Mouse (Mus musculus) intestine, embryonic 14.5 days (tissue): Measurements from ENCODE around the gene Rps15a. TPM values are rescaled to one million over a fixed set of nuclear protein-coding genes. Genes with fewer than 3 reads are reported as not detected.

ENCODE experiments used
- ATAC-seq: fragments of 200-750 bp; cut with Nextera tagmentation; replicated peaks from 2 replicates; pipeline ENCODE4 v1.8.0; 2017; ENCODE audit warnings: low read depth, moderate number of reproducible peaks, moderate TSS enrichment, moderate library complexity; ENCODE audit not compliant: low FRiP score, low TSS enrichment
- DNase-seq: peaks from one replicate; pipeline ENCODE4 v3.0.0-alpha.2; 2018; ENCODE audit warnings: low spot score
- H3K27ac ChIP-seq: fragments of 300-500 bp; sonication (generic); 2 replicates; pipeline ENCODE4 v1.5.1; 2014; ENCODE audit warnings: low read depth, mild to moderate bottlenecking, control low read depth
- H3K27me3 ChIP-seq: fragments of 300-500 bp; sonication (generic); replicated peaks from 2 replicates; pipeline ENCODE4 v1.6.1; 2014; ENCODE audit warnings: low read length, control low read depth; ENCODE audit not compliant: control insufficient read depth, insufficient read depth
- H3K36me3 ChIP-seq: fragments of 300-500 bp; sonication (generic); 2 replicates; pipeline ENCODE4 v1.6.1; 2014; ENCODE audit warnings: low read length, control low read depth; ENCODE audit not compliant: control insufficient read depth, insufficient read depth
- H3K4me1 ChIP-seq: fragments of 300-500 bp; sonication (generic); replicated peaks from 2 replicates; pipeline ENCODE4 v1.6.1; 2014; ENCODE audit warnings: low read length, control low read depth, mixed read lengths; ENCODE audit not compliant: control insufficient read depth, insufficient read depth
- H3K4me2 ChIP-seq: fragments of 300-500 bp; sonication (generic); 2 replicates; pipeline ENCODE4 v1.6.1; 2014; ENCODE audit warnings: low read length
- H3K4me3 ChIP-seq: fragments of 300-500 bp; sonication (generic); 2 replicates; pipeline ENCODE4 v1.5.1; 2014; ENCODE audit warnings: low read depth, low read length, control low read depth, mixed read lengths
- H3K9ac ChIP-seq: fragments of 300-500 bp; sonication (generic); 2 replicates; pipeline ENCODE4 v1.6.1; 2014; ENCODE audit warnings: mild to moderate bottlenecking, low read length
- H3K9me3 ChIP-seq: fragments of 300-500 bp; sonication (generic); 2 replicates; pipeline ENCODE4 v1.6.1; 2016; ENCODE audit warnings: low read length, control low read depth; ENCODE audit not compliant: control insufficient read depth
- WGBS: fragments of 180-500 bp; shearing (Covaris S2); extraction: QIAGEN DNeasy Blood & Tissue Kit; methylation state at CpG from one replicate; pipeline ENCODE4 v1.1.7; 2014; 5-methylcytosine and 5-hydroxymethylcytosine counted together
- polyA plus RNA-seq: library from polyadenylated mRNA; unstranded; fragments of >200 nt; fragmentation: Nextera tagmentation; extraction: Ambion mirVana; gene quantifications from 2 replicates; pipeline ENCODE4 v1.2.1, GENCODE M21; 2014

Gene Rps15a
- polyA plus RNA-seq, 1 experiment from 2014 or later, result 1,000 TPM

DNA sequence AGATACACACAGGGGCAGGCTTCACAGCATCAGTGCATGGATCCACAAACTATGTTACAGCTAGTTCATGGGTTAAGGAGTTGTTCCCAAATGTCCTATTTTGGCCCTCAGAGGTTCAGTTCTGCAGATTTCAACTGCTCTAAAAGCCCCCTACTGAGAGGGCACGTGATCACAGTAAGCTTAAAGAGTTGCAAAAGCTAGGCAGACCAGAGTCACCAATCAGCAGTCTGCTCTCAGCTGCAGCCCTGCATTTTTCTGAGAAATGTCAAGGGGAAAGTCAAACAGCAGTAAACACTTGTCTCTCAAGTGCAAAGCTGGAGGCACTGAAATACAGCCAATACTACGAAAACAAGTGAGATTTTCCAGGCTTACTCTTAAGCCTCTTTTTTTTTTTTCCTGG is 3.2 kb upstream of the Rps15a start:
- DNase-seq, result peak; percentile 48
- Histone ChIP-seq H3K9me3 (no peaks in the 10 kb centered on the region), H3K36me3 (peaks cover 61% of the 10 kb centered on the region), H3K27me3 (no peaks in the 10 kb centered on the region), H3K4me3 (no peak overlapping the region), H3K4me1 (peaks cover 7% of the 10 kb centered on the region; the same call in 1 of the 2 replicates), H3K4me2 (no peak overlapping the region), H3K27ac (no peak overlapping the region), H3K9ac (no peak overlapping the region)
- 38% methylated on average over 2 of the region's 2 CpGs for WGBS
- no peak for ATAC-seq

DNA sequence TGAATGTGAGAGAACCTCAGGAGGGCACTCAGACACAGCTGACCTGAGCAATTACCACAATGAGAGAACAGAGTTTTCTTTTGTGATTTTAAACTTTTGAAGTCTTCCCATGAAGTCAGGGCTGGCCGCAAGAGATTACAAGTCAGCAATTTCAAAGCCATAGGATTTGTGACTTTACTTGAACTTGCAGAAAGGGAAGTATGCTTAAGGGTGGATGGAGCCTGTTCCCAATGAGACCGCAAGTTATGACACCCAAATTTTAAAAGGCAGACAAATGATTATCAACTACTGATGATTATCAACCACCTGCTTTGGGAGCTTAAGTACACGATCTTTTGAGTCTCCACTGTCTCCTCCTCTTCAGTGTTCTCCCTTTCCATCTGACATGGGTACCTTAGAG is 2.4 kb upstream of the Rps15a start:
- DNase-seq, result no peak
- no peak overlapping the region for H3K4me2 ChIP-seq
- 81% methylated on average over 3 of the region's 3 CpGs for WGBS
- peaks cover 61% of the 10 kb centered on the region for H3K36me3 ChIP-seq
- no peak overlapping the region for H3K9ac ChIP-seq
- no peak for ATAC-seq
- no peaks in the 10 kb centered on the region for H3K9me3 ChIP-seq
- peaks cover 13% of the 10 kb centered on the region; the same call in 1 of the 2 replicates for H3K4me1 ChIP-seq
- H3K27ac ChIP-seq, result no peak overlapping the region
- H3K27me3 ChIP-seq, result no peaks in the 10 kb centered on the region
- H3K4me3 ChIP-seq, result no peak overlapping the region

DNA sequence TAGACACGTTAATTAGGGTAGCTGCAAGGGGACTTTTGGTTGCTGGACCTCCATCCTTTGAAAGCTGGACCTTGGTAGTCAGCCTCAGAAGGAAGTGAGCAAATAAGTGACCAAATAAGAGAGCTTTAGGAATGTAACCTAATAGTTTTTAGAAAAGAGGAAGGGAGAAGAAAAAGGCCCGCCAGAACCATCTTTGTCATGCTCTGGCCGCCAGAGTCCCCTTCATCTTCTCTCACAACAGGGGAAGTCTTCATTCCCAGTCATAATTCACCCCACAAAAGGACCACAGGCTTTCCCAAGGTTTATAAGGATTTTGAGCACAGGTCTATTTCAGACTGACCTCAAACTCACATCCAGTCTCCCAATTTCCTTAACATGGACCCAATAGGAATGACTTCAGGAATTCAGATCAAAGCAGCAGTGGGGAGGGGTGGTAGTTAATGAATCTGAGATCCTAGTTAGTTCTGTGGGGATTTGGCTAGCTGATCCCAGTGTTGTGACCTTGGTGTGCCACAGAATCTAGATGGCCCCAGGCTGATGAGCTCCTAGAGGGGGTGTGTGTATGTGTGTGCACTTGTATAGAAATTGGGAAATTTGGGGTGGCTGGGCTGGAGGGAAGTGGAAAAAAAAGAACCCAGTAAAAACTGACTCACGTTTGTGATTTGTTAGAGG is 1.7 kb upstream of the Rps15a start:
- WGBS, result 45% methylated on average over 4 of the region's 4 CpGs
- H3K4me2 ChIP-seq, result no peak overlapping the region
- H3K9ac ChIP-seq, result no peak overlapping the region
- H3K36me3 ChIP-seq, result peaks cover 63% of the 10 kb centered on the region
- H3K27ac ChIP-seq, result 0 out of 2 replicates have a peak overlapping the region, but pooled peaks have one; percentile 33
- no peak for ATAC-seq
- no peak for DNase-seq
- H3K27me3 ChIP-seq, result no peaks in the 10 kb centered on the region
- no peak overlapping the region for H3K4me3 ChIP-seq
- H3K9me3 ChIP-seq, result no peaks in the 10 kb centered on the region
- peaks cover 20% of the 10 kb centered on the region; the same call in 1 of the 2 replicates for H3K4me1 ChIP-seq

DNA sequence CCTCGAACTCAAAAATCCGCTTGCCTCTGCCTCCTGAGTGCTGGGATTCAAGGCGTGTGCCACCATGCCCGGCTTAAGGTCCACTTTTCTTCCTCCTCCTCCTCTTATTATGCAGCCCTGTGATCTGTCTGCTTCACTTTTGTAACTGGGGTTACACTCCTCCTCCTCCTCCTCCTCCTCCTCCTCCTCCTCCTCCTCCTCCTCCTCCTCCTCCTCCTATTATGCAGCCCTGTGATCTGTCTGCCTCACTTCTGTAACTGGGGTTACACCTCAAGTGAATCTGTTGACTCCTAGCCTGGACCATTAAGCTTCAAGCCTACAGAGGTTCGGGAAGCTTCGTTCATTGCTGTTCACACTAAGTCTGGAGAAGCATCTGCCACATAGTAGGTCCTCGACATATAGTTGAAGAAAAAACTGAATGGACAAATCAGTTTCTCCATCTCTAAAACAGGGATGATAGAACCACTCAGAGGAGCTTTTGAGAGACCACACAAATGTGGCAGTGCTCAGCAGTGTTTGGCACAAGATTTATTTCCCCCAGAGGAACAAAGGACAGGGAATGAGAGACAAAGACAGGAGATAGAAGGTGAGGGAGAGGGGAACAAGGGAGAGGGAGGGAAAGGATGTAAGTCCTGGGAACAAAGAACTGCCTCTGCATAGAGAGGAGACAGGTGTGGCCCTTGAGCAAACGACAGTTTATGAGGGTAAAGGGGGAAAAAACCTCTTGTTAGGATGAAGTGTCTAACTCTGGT is 975 bp upstream of the Rps15a start:
- H3K9ac ChIP-seq, result peak overlapping the region; percentile 47
- peak overlapping the region; percentile 93 for H3K4me3 ChIP-seq
- no peaks in the 10 kb centered on the region for H3K9me3 ChIP-seq
- 0 out of 2 replicates have a peak overlapping the region, but pooled peaks have one; percentile 33 for H3K27ac ChIP-seq
- 13% methylated on average over 8 of the region's 8 CpGs for WGBS
- peak overlapping the region; percentile 65 for H3K4me2 ChIP-seq
- ATAC-seq (no peak), DNase-seq (peak; percentile 53)
- peaks cover 66% of the 10 kb centered on the region for H3K36me3 ChIP-seq
- H3K4me1 ChIP-seq, result peaks cover 21% of the 10 kb centered on the region; the same call in 1 of the 2 replicates
- H3K27me3 ChIP-seq, result no peaks in the 10 kb centered on the region

DNA sequence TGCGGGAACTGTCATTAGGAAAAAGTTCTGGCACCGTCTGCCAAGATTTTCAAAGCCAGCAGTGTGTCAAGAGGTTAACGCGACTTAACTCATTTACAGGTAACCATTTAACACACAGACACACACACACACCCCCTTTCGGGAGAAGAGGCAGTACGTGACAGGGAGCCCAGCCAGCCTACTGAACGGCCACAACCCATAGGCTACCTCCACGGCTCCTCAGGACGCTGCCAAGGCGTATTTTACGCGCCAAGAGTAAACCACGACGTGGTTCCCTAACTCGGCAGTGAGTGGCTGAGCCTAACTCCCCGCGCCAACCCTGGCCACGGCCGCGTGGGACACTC is 483 bp downstream of the Rps15a start:
- Histone ChIP-seq H3K9me3 (no peaks in the 10 kb centered on the region), H3K27me3 (no peaks in the 10 kb centered on the region), H3K4me1 (peaks cover 21% of the 10 kb centered on the region; the same call in 1 of the 2 replicates), H3K4me3 (peak overlapping the region; percentile 93), H3K36me3 (peaks cover 73% of the 10 kb centered on the region), H3K9ac (peak overlapping the region; percentile 100), H3K27ac (peak overlapping the region; percentile 89), H3K4me2 (peak overlapping the region; percentile 94)
- DNase-seq (no peak), ATAC-seq (no peak)
- WGBS, result under 1% methylated on average over 20 of the region's 20 CpGs

DNA sequence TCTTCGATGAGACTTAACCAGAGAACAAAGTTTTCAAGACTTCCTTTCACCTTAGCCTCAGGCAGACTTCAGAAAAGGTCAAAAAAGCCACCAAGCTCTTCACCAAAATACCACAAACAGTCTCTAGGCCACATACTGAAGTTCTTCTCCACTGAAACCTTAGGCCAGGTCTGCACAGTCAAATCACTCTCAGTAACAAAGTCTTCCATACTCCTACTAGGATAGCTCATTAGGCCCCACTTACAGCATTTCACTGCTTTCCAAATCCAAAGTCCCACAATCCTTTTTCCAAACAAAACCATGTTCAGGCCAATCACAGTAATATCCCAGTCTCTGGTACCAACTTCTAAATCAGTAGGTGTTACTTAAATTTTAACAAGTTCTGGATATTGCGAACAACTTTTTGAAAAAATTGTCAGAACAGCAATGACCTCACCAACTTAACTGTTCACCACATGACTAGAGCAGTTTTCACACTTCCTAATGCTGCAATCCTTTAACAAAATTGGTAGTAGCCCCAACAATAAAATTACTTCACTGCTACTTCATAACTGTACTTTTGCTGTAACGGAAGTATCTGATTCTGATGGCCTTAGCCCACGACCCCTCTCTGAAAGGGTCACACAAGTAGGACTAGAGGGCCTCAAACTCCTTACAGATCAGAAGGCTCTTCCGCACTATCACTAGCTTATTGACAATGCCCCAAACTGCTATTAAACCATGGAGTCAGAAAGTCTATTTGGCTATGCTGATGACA is 2.3 kb downstream of the Rps15a start:
- H3K4me3 ChIP-seq, result peak overlapping the region; percentile 93
- peaks cover 73% of the 10 kb centered on the region for H3K36me3 ChIP-seq
- ATAC-seq (no peak), DNase-seq (no peak)
- WGBS, result 64% methylated on average over 5 of the region's 5 CpGs
- no peak overlapping the region for H3K27ac ChIP-seq
- H3K27me3 ChIP-seq, result no peaks in the 10 kb centered on the region
- peaks cover 21% of the 10 kb centered on the region; the same call in 1 of the 2 replicates for H3K4me1 ChIP-seq
- peak overlapping the region; percentile 94 for H3K4me2 ChIP-seq
- no peaks in the 10 kb centered on the region for H3K9me3 ChIP-seq
- peak overlapping the region; percentile 100 for H3K9ac ChIP-seq

DNA sequence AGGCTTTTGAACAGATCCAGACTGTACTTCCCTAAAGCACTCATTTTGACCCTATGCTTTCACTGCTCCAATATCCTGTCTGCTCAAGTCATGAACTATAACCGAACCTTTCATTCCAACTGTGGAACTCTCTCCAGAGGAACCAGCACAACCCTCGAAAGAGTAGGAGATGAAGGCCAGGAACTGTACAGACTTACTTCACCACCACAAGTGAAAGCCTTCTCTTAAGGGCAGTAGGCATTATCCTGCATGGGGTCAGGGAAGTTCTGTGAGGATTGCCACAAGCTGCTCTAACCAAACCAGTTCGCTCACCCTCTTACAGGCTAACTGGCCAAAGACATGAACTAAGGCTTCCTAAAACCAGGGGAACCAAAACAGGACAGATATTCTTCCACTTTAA is 4.9 kb downstream of the Rps15a start:
- Histone ChIP-seq H3K9ac (no peak overlapping the region), H3K27ac (no peak overlapping the region), H3K36me3 (peaks cover 88% of the 10 kb centered on the region), H3K27me3 (no peaks in the 10 kb centered on the region), H3K9me3 (no peaks in the 10 kb centered on the region), H3K4me1 (peaks cover 19% of the 10 kb centered on the region; the same call in 1 of the 2 replicates), H3K4me3 (no peak overlapping the region), H3K4me2 (peak overlapping the region; percentile 24)
- ATAC-seq (no peak), DNase-seq (no peak)
- WGBS, result 76% methylated on average over 3 of the region's 3 CpGs

DNA sequence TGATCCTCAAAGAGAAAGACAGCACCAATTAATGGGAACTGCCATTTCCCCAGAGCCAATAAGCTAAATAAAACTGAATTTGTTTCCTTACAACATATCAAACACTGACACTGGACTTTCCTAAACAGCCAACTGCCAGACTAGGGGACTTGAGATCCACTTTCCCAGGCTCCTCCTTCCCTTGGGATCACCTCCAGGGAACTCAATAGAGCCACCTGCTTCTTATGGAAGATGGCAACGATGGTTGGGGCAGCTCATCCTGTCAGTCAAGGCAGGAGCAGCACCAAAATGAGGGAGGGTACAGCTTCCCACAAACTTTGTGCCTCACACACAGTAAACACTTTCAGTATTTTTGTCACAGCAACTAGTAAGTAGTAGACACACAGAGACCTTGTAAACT is 8.3 kb downstream of the Rps15a start:
- Histone ChIP-seq H3K9me3 (no peaks in the 10 kb centered on the region), H3K4me1 (peaks cover 1% of the 10 kb centered on the region; the same call in 1 of the 2 replicates), H3K4me3 (no peak overlapping the region), H3K9ac (no peak overlapping the region), H3K36me3 (peaks cover 84% of the 10 kb centered on the region), H3K27ac (no peak overlapping the region), H3K4me2 (no peak overlapping the region), H3K27me3 (no peaks in the 10 kb centered on the region)
- ATAC-seq (no peak), DNase-seq (no peak)
- 64% methylated on average over 1 of the region's 1 CpGs for WGBS
